Comparison of ENCODE assay signal across 12 mouse cellular contexts in the genomic region with DNA sequence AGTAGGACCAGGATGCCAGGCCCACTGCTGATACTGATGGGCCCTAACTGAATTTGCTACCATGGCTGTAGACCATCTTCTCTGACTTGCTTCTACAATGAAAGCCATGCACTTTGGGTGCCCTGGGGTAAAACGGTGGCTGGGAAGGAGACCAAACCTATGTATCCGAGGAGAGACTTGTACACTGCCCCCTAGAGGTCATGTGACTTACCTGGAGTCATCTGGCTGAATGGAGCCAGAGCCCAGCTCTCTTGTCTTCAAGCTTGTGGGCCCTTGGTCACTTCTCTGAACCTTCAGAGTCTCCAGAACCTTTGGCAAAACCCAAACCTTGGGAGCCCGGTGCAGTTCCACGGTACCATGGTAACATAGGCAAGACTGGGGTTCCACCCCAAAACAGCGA.
A peak's percentile ranks its signal among the peaks of the same experiment; 100 is the strongest.
DNase-seq lines count a peak whose midpoint lies in the region; ATAC-seq and TF ChIP-seq lines count a peak whose summit lies in the region.
"Had no signal": no experiment of that assay in that cellular context is flagged by ENCODE, and none has a peak within 500 bp of the region (broad histone marks: within the 10 kb centered on the region; RNA-seq: fewer than 3 reads in every experiment).

No protein-coding gene starts in this region.

- TF ChIP-seq CTCF in midbrain, postnatal 0 days (IDR thresholded peaks at IDR 0.05): peak; percentile 16; the same call in 1 of the 2 replicates
- TF ChIP-seq CTCF in cortical plate, adult 2 months (IDR thresholded peaks at IDR 0.05; ENCODE audit: extremely low read depth, insufficient read depth, low read length): 0 out of 2 replicates have a peak, but pooled peaks have one; percentile 0

- no peak for TF ChIP-seq POLR2A in cortical plate, adult 2 months (IDR thresholded peaks at IDR 0.05; ENCODE audit: extremely low read depth, insufficient read depth, low read length)

- ATAC-seq in hindbrain, embryonic 13.5 days (ENCODE audit: low FRiP score): no peak
- ATAC-seq in midbrain, postnatal 0 days (ENCODE audit: low FRiP score): no peak
- no peak for ATAC-seq in midbrain, embryonic 16.5 days
- ATAC-seq in forebrain, embryonic 16.5 days: no peak

- no peak overlapping the region for H3K4me2 ChIP-seq in hindbrain, embryonic 13.5 days
- no peak overlapping the region for H3K4me2 ChIP-seq in midbrain, postnatal 0 days (ENCODE audit: low read depth, low read length, poor library complexity, severe bottlenecking)
- H3K4me2 ChIP-seq in midbrain, embryonic 16.5 days (ENCODE audit: low read length): no peak overlapping the region
- no peak overlapping the region for H3K4me2 ChIP-seq in forebrain, embryonic 16.5 days (ENCODE audit: low read length)
- H3K4me2 ChIP-seq: forebrain, embryonic 13.5 days had no signal

- peaks cover 38% of the 10 kb centered on the region for H3K4me1 ChIP-seq in hindbrain, embryonic 10.5 days (replicated peaks)
- H3K4me1 ChIP-seq in hindbrain, embryonic 13.5 days (replicated peaks): peaks cover 25% of the 10 kb centered on the region
- 0 out of 2 replicates have a peak, but pooled peaks cover 2% of the 10 kb centered on the region for H3K4me1 ChIP-seq in midbrain, postnatal 0 days (ENCODE audit: insufficient read depth, low read length)
- H3K4me1 ChIP-seq in midbrain, embryonic 16.5 days (ENCODE audit: control insufficient read depth, insufficient read depth, low read length): peaks cover 9% of the 10 kb centered on the region
- H3K4me1 ChIP-seq in cortical plate, adult 2 months (ENCODE audit: control insufficient read depth, insufficient read depth, low read length): no peaks in the 10 kb centered on the region
- peaks cover 14% of the 10 kb centered on the region for H3K4me1 ChIP-seq in forebrain, embryonic 16.5 days (replicated peaks; ENCODE audit: control insufficient read depth, insufficient read depth, low read length)

- 0 out of 2 replicates have a peak overlapping the region, but pooled peaks have one; percentile 13 for H3K27ac ChIP-seq in hindbrain, embryonic 10.5 days
- no peak overlapping the region for H3K27ac ChIP-seq in hindbrain, embryonic 13.5 days
- H3K27ac ChIP-seq in midbrain, postnatal 0 days (ENCODE audit: low read depth, low read length): no peak overlapping the region
- no peak overlapping the region for H3K27ac ChIP-seq in midbrain, embryonic 16.5 days (ENCODE audit: low read length)
- no peak overlapping the region for H3K27ac ChIP-seq in cortical plate, adult 2 months (ENCODE audit: insufficient read depth, low read length)
- H3K27ac ChIP-seq in forebrain, embryonic 16.5 days (ENCODE audit: low read length): no peak overlapping the region
- H3K27ac ChIP-seq: forebrain, embryonic 13.5 days had no signal

- peaks cover 9% of the 10 kb centered on the region; the same call in 1 of the 2 replicates for H3K27me3 ChIP-seq in hindbrain, embryonic 10.5 days (ENCODE audit: insufficient read depth, poor library complexity, severe bottlenecking)
- peaks cover 9% of the 10 kb centered on the region; the same call in 1 of the 2 replicates for H3K27me3 ChIP-seq in hindbrain, embryonic 13.5 days
- H3K27me3 ChIP-seq in midbrain, postnatal 0 days (ENCODE audit: insufficient read depth, low read length): 0 out of 2 replicates have a peak, but pooled peaks cover 5% of the 10 kb centered on the region
- H3K27me3 ChIP-seq in midbrain, embryonic 16.5 days (ENCODE audit: control insufficient read depth, insufficient read depth, low read depth, low read length): no peaks in the 10 kb centered on the region
- no peaks in the 10 kb centered on the region for H3K27me3 ChIP-seq in forebrain, embryonic 16.5 days (replicated peaks; ENCODE audit: control insufficient read depth, insufficient read depth, low read length)
- H3K27me3 ChIP-seq: forebrain, embryonic 13.5 days; heart, embryonic 15.5 days had no signal

- DNase-seq in hindbrain, embryonic 10.5 days (ENCODE audit: low spot score): no peak
- no peak for DNase-seq in midbrain, postnatal 0 days (ENCODE audit: low spot score)
- no peak for DNase-seq in adipocyte (ENCODE audit: low spot score)
- DNase-seq: gastrocnemius, postnatal 36 days; lung, adult 2 months had no signal

- H3K36me3 ChIP-seq in hindbrain, embryonic 10.5 days: no peaks in the 10 kb centered on the region
- no peaks in the 10 kb centered on the region for H3K36me3 ChIP-seq in hindbrain, embryonic 13.5 days
- H3K36me3 ChIP-seq in midbrain, postnatal 0 days (ENCODE audit: insufficient read depth, low read length): no peaks in the 10 kb centered on the region
- H3K36me3 ChIP-seq in midbrain, embryonic 16.5 days (ENCODE audit: control insufficient read depth, insufficient read depth, low read length): no peaks in the 10 kb centered on the region
- H3K36me3 ChIP-seq in forebrain, embryonic 16.5 days (ENCODE audit: control insufficient read depth, insufficient read depth): no peaks in the 10 kb centered on the region
- H3K36me3 ChIP-seq: G1E; heart, embryonic 15.5 days had no signal

- WGBS in hindbrain, embryonic 10.5 days: 79% methylated on average over 5 of the region's 5 CpGs
- 88% methylated on average over 5 of the region's 5 CpGs for WGBS in hindbrain, embryonic 13.5 days
- 73% methylated on average over 5 of the region's 5 CpGs for WGBS in midbrain, postnatal 0 days
- 81% methylated on average over 5 of the region's 5 CpGs for WGBS in midbrain, embryonic 16.5 days
- 80% methylated on average over 5 of the region's 5 CpGs for WGBS in forebrain, embryonic 16.5 days

- H3K4me3 ChIP-seq in hindbrain, embryonic 10.5 days: no peak overlapping the region
- H3K4me3 ChIP-seq in hindbrain, embryonic 13.5 days: no peak overlapping the region
- no peak overlapping the region for H3K4me3 ChIP-seq in midbrain, postnatal 0 days (ENCODE audit: low read depth, low read length)
- H3K4me3 ChIP-seq in midbrain, embryonic 16.5 days (ENCODE audit: low read depth, low read length): no peak overlapping the region
- H3K4me3 ChIP-seq in cortical plate, adult 2 months (ENCODE audit: insufficient read depth, low read length): no peak overlapping the region
- no peak overlapping the region for H3K4me3 ChIP-seq in forebrain, embryonic 16.5 days (replicated peaks; ENCODE audit: low read length)
- H3K4me3 ChIP-seq: forebrain, embryonic 13.5 days; heart, embryonic 15.5 days had no signal

- H3K9me3 ChIP-seq in hindbrain, embryonic 10.5 days: no peaks in the 10 kb centered on the region
- no peaks in the 10 kb centered on the region for H3K9me3 ChIP-seq in hindbrain, embryonic 13.5 days
- H3K9me3 ChIP-seq in midbrain, postnatal 0 days (ENCODE audit: low read length): no peaks in the 10 kb centered on the region
- no peaks in the 10 kb centered on the region for H3K9me3 ChIP-seq in midbrain, embryonic 16.5 days (replicated peaks; ENCODE audit: control insufficient read depth, low read length, poor library complexity, severe bottlenecking)
- no peaks in the 10 kb centered on the region for H3K9me3 ChIP-seq in forebrain, embryonic 16.5 days (ENCODE audit: control insufficient read depth, low read length)
- H3K9me3 ChIP-seq: forebrain, embryonic 13.5 days; heart, embryonic 15.5 days had no signal

- H3K9ac ChIP-seq in hindbrain, embryonic 13.5 days: no peak overlapping the region
- H3K9ac ChIP-seq in midbrain, postnatal 0 days (replicated peaks; ENCODE audit: low read length, poor library complexity, severe bottlenecking): no peak overlapping the region
- H3K9ac ChIP-seq in midbrain, embryonic 16.5 days (ENCODE audit: low read depth, low read length): no peak overlapping the region
- H3K9ac ChIP-seq in forebrain, embryonic 16.5 days (replicated peaks; ENCODE audit: low read depth, low read length): no peak overlapping the region
- H3K9ac ChIP-seq: forebrain, embryonic 13.5 days; heart, embryonic 15.5 days had no signal
